Mouse (Mus musculus) ovary, postnatal 36 days (tissue): ENCODE results near the gene Rxylt1.

Experiments
- DNase-seq: peaks from one replicate; pipeline ENCODE4 v3.0.0; 2022; ENCODE audit warnings: low spot score, mixed read lengths

Rxylt1 gene

GRCm38 (mm10) chr10:122044926-122045325, 52.2 kb downstream of the Rxylt1 start:
- DNase-seq: no peak

GRCm38 (mm10) chr10:122040372-122040771, 56.8 kb downstream of the Rxylt1 start:
- no peak for DNase-seq

- no peak for DNase-seq
These were observed 57.6 kb downstream of the Rxylt1 start for GRCm38 (mm10) chr10:122039566-122039965.

- DNase-seq: no peak
These were observed 58.6 kb downstream of the Rxylt1 start for GRCm38 (mm10) chr10:122038554-122038953.

GRCm38 (mm10) chr10:122033271-122033670, 63.9 kb downstream of the Rxylt1 start:
- no peak for DNase-seq

GRCm38 (mm10) chr10:122030420-122030819, 66.8 kb downstream of the Rxylt1 start:
- no peak for DNase-seq

GRCm38 (mm10) chr10:122029738-122030137, 67.4 kb downstream of the Rxylt1 start:
- DNase-seq: no peak
